Mouse (Mus musculus): Measurements from ENCODE around the gene Tmem259. TPM values are rescaled to one million over a fixed set of nuclear protein-coding genes. Genes with fewer than 3 reads are reported as not detected.
A peak's percentile ranks its signal among the peaks of the same experiment; 100 is the strongest.

Gene Tmem259
- total and polyA plus RNA-seq, 3 experiments = 62.0 to 150 TPM; not detected in 1

DNA sequence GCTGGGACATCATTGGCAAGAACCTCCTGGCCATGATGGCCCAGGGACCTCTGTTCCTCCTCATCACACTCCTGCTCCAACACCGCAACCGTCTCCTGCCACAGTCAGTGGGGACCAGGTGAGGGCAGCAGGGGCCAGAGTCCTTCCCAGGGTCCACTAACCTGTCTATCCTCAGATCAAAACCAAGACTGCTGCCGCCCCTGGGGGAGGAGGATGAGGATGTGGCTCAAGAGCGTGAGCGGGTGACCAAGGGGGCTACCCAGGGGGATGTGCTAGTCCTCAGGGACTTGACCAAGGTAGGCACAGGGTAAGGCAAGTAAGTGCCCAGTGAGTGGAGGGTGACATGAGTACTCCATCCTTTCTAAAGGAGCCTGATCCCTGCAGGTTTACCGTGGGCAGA lies 27.6 kb upstream of the Tmem259 start:
- no peak overlapping the region for H3K4me3 ChIP-seq (ENCODE audit: control insufficient read depth in 1 of 2, insufficient read depth in 1 of 2, low read depth in 2 of 2, low read length in 2 of 2)
- no peak overlapping the region for H3K9ac ChIP-seq (ENCODE audit: control insufficient read depth, low read depth, low read length, poor library complexity, severe bottlenecking)
- peaks cover 0 to 12% of the 10 kb centered on the region in 2 experiments; a peak in 2 of 4 replicates for H3K36me3 ChIP-seq (ENCODE audit: control insufficient read depth in 1 of 2, insufficient read depth in 2 of 2, low read length in 2 of 2)
- no peaks in the 10 kb centered on the region for H3K27me3 ChIP-seq (ENCODE audit: control insufficient read depth in 1 of 2, insufficient read depth in 2 of 2, low read length in 2 of 2)
- H3K27ac ChIP-seq (ENCODE audit: control insufficient read depth, low read depth, low read length) = no peak overlapping the region
- no peaks in the 10 kb centered on the region for H3K9me3 ChIP-seq (replicated peaks; ENCODE audit: insufficient read depth, low read length)
- H3K4me1 ChIP-seq (ENCODE audit: control insufficient read depth in 1 of 2, insufficient read depth in 2 of 2, low read length in 2 of 2) = peaks cover 0 to 5% of the 10 kb centered on the region in 2 experiments; a peak in 2 of 4 replicates
- peaks cover 2% of the 10 kb centered on the region for H3K79me2 ChIP-seq (ENCODE audit: control insufficient read depth, insufficient read depth, low read length, poor library complexity)
- TF ChIP-seq RCOR1 (IDR thresholded peaks at IDR 0.05; ENCODE audit: low read depth, low read length) (no peak), BHLHE40 (IDR thresholded peaks at IDR 0.05; ENCODE audit: borderline replicate concordance, low read depth, low read length) (no peak), MAFK (IDR thresholded peaks at IDR 0.05; ENCODE audit: borderline replicate concordance, low read depth, low read length) (no peak), MEF2A (IDR thresholded peaks at IDR 0.05; ENCODE audit: extremely low read depth, insufficient replicate concordance, low read depth, low read length, poor library complexity, severe bottlenecking) (no peak), CHD2 (IDR thresholded peaks at IDR 0.05; ENCODE audit: low read length) (no peak), ETS1 (IDR thresholded peaks at IDR 0.05; ENCODE audit: low read depth, low read length) (no peak), CTCF (IDR thresholded peaks at IDR 0.05 in 2 of 3, conservative IDR thresholded peaks at IDR 0.05 in 1 of 3; ENCODE audit: control insufficient read depth in 1 of 3, insufficient read depth in 1 of 3, low read depth in 2 of 3, low read length in 3 of 3, poor library complexity in 1 of 3, severe bottlenecking in 1 of 3) (no peak), NELFE (IDR thresholded peaks at IDR 0.05; ENCODE audit: low read depth, low read length) (no peak), POLR2AphosphoS2 (IDR thresholded peaks at IDR 0.05; ENCODE audit: low read length) (no peak)
- DNase-seq (ENCODE audit: low read depth, low spot score) = no peak

DNA sequence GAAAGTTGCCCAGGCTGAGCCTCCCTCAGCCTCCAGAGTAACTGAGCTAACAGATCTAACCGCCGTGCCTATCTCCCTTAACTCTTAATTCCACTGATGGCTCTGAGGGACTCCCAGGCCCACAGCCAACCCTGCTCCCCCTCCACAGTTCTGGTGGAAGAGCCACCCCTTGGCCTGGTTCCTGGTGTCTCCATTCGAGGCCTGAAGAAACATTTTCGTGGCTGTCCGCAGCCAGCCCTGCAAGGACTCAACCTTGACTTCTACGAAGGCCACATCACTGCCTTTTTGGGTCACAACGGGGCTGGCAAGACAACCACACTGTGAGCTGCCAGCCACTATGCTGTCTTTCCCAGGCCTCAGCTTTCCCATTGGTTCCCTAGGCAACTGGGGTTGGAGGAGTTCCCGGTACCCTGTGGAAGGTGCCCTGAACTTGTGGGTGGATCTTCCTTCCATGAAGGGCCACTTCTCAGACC lies 20.1 kb upstream of the Tmem259 start:
- DNase-seq (ENCODE audit: low read depth, low spot score) = no peak
- no peaks in the 10 kb centered on the region for H3K27me3 ChIP-seq (ENCODE audit: control insufficient read depth in 1 of 2, insufficient read depth in 2 of 2, low read length in 2 of 2)
- H3K4me1 ChIP-seq (ENCODE audit: control insufficient read depth in 1 of 2, insufficient read depth in 2 of 2, low read length in 2 of 2) = peaks cover 7 to 22% of the 10 kb centered on the region in 2 experiments
- no peak overlapping the region for H3K9ac ChIP-seq (ENCODE audit: control insufficient read depth, low read depth, low read length, poor library complexity, severe bottlenecking)
- TF ChIP-seq GABPA (IDR thresholded peaks at IDR 0.05; ENCODE audit: low read depth, low read length) = no peak
- TF ChIP-seq POLR2AphosphoS5 (IDR thresholded peaks at IDR 0.05; ENCODE audit: borderline replicate concordance, low read depth, low read length) = no peak
- no peak for TF ChIP-seq MYC (IDR thresholded peaks at IDR 0.05; ENCODE audit: low read depth, low read length)
- TF ChIP-seq MAX (IDR thresholded peaks at IDR 0.05; ENCODE audit: low read length) = peak; percentile 24; the same call in 1 of the 2 replicates
- peak; percentile 43 to 69; a peak in 3 of 4 replicates for TF ChIP-seq EP300 (IDR thresholded peaks at IDR 0.05; ENCODE audit: low read depth in 1 of 2, low read length in 2 of 2)
- no peak for TF ChIP-seq KAT2A (conservative IDR thresholded peaks at IDR 0.05; ENCODE audit: low read depth, low read length)
- TF ChIP-seq HCFC1 (IDR thresholded peaks at IDR 0.05; ENCODE audit: low read depth, low read length) = peak; percentile 43; the same call in 1 of the 2 replicates
- no peak; the same call in none of the 2 replicates for TF ChIP-seq NELFE (IDR thresholded peaks at IDR 0.05; ENCODE audit: low read depth, low read length)
- 0 out of 2 replicates have a peak, but pooled peaks have one; percentile 17 for TF ChIP-seq CHD1 (IDR thresholded peaks at IDR 0.05; ENCODE audit: low read depth, low read length)
- TF ChIP-seq MYB (IDR thresholded peaks at IDR 0.05; ENCODE audit: low read depth, low read length) = peak; percentile 91
- 0 out of 2 replicates have a peak, but pooled peaks have one; percentile 21 for TF ChIP-seq TCF12 (IDR thresholded peaks at IDR 0.05; ENCODE audit: low read depth, low read length)
- TF ChIP-seq MEF2A (IDR thresholded peaks at IDR 0.05; ENCODE audit: extremely low read depth, insufficient replicate concordance, low read depth, low read length, poor library complexity, severe bottlenecking) = no peak
- TF ChIP-seq MXI1 (IDR thresholded peaks at IDR 0.05; ENCODE audit: low read depth, low read length) = no peak
- no peak for TF ChIP-seq RCOR1 (IDR thresholded peaks at IDR 0.05; ENCODE audit: low read depth, low read length)
- no peak for TF ChIP-seq CTCF (IDR thresholded peaks at IDR 0.05 in 2 of 3, conservative IDR thresholded peaks at IDR 0.05 in 1 of 3; ENCODE audit: control insufficient read depth in 1 of 3, insufficient read depth in 1 of 3, low read depth in 2 of 3, low read length in 3 of 3, poor library complexity in 1 of 3, severe bottlenecking in 1 of 3)
- TF ChIP-seq GATA1 (IDR thresholded peaks at IDR 0.05; ENCODE audit: low read depth, low read length) = no peak
- no peak for TF ChIP-seq ETS1 (IDR thresholded peaks at IDR 0.05; ENCODE audit: low read depth, low read length)
- TF ChIP-seq ZNF384 (IDR thresholded peaks at IDR 0.05; ENCODE audit: low read depth, low read length) = no peak
- peak; percentile 64; the same call in 1 of the 2 replicates for TF ChIP-seq MAZ (IDR thresholded peaks at IDR 0.05; ENCODE audit: low read depth, low read length)
- no peak for TF ChIP-seq SIN3A (IDR thresholded peaks at IDR 0.05; ENCODE audit: low read length)
- peak overlapping the region; percentile 66 for H3K27ac ChIP-seq (ENCODE audit: control insufficient read depth, low read depth, low read length)
- H3K4me3 ChIP-seq (ENCODE audit: control insufficient read depth in 1 of 2, insufficient read depth in 1 of 2, low read depth in 2 of 2, low read length in 2 of 2) = no peak overlapping the region
- H3K36me3 ChIP-seq (ENCODE audit: control insufficient read depth in 1 of 2, insufficient read depth in 2 of 2, low read length in 2 of 2) = peaks cover 0 to 12% of the 10 kb centered on the region in 2 experiments; a peak in 3 of 4 replicates
- no peaks in the 10 kb centered on the region for H3K79me2 ChIP-seq (ENCODE audit: control insufficient read depth, insufficient read depth, low read length, poor library complexity)
- no peaks in the 10 kb centered on the region for H3K9me3 ChIP-seq (replicated peaks; ENCODE audit: insufficient read depth, low read length)
